Mouse (Mus musculus) kidney, embryonic 16.5 days (tissue): ENCODE measurements around the gene Nxn. TPM values are rescaled to one million over a fixed set of nuclear protein-coding genes. Genes with fewer than 3 reads are reported as not detected.

Source experiments
- ATAC-seq: fragments of 200-750 bp; cut with Nextera tagmentation; 2 replicates; pipeline ENCODE4 v1.8.0; 2017; ENCODE audit warnings: moderate TSS enrichment; ENCODE audit not compliant: low FRiP score, low TSS enrichment
- H3K27ac ChIP-seq: fragments of 300-500 bp; sonication (generic); 2 replicates; pipeline ENCODE4 v1.5.1; 2014; ENCODE audit warnings: low read length
- H3K27me3 ChIP-seq: fragments of 300-500 bp; sonication (generic); 2 replicates; pipeline ENCODE4 v1.6.1; 2014; ENCODE audit warnings: low read length, control low read depth, mixed read lengths; ENCODE audit not compliant: insufficient read depth
- H3K36me3 ChIP-seq: fragments of 300-500 bp; sonication (generic); 2 replicates; pipeline ENCODE4 v1.6.1; 2014; ENCODE audit warnings: low read length, control low read depth, mixed read lengths; ENCODE audit not compliant: insufficient read depth
- H3K4me1 ChIP-seq: fragments of 300-500 bp; sonication (generic); 2 replicates; pipeline ENCODE4 v1.6.1; 2014; ENCODE audit warnings: low read length, control low read depth, mixed read lengths; ENCODE audit not compliant: insufficient read depth
- H3K4me2 ChIP-seq: fragments of 300-500 bp; sonication (generic); replicated peaks from 2 replicates; pipeline ENCODE4 v1.6.1; 2014; ENCODE audit warnings: low read depth, low read length
- H3K4me3 ChIP-seq: fragments of 300-500 bp; sonication (generic); 2 replicates; pipeline ENCODE4 v1.5.1; 2014; ENCODE audit warnings: mild to moderate bottlenecking, low read length
- H3K9ac ChIP-seq: fragments of 300-500 bp; sonication (generic); replicated peaks from 2 replicates; pipeline ENCODE4 v1.6.1; 2014; ENCODE audit warnings: low read length
- H3K9me3 ChIP-seq: fragments of 300-500 bp; sonication (generic); 2 replicates; pipeline ENCODE4 v1.6.1; 2016; ENCODE audit warnings: low read length, control low read depth
- WGBS: fragments of 180-500 bp; shearing (Covaris S2); extraction: QIAGEN DNeasy Blood & Tissue Kit; methylation state at CpG from one replicate; pipeline ENCODE4 v1.1.7; 2014; 5-methylcytosine and 5-hydroxymethylcytosine counted together
- polyA plus RNA-seq: library from polyadenylated mRNA; unstranded; fragments of >200 nt; fragmentation: Nextera tagmentation; extraction: Ambion mirVana; gene quantifications from 2 replicates; pipeline ENCODE4 v1.2.1, GENCODE M21; 2015

Gene Nxn
- polyA plus RNA-seq, 1 experiment from 2014 or later = 26.9 TPM

DNA sequence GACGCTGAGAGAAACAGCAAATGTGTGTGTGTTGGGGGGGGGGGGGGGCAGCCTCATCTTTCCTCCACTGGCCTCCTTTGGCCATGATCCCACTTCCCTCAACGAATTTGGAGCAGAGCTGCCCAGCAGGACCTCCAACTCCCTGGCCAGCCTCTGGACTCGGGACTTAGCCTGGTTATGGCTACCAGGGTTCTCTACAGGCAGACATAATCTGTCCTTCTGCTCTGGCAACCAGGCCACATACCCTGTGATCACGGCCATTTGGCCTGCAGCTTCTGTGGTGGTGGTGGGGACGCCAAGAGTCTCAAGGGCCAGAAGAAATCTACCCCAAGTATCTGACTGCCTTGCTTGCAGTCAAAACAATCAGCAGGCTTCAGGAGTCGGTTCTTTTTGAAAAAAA, 26.4 kb downstream of the Nxn start:
- Histone ChIP-seq H3K4me3 (no peak overlapping the region), H3K27ac (no peak overlapping the region), H3K36me3 (no peaks in the 10 kb centered on the region), H3K9me3 (no peaks in the 10 kb centered on the region), H3K4me1 (peaks cover 45% of the 10 kb centered on the region), H3K9ac (no peak overlapping the region), H3K4me2 (no peak overlapping the region), H3K27me3 (no peaks in the 10 kb centered on the region)
- WGBS = 37% methylated on average over 6 of the region's 6 CpGs
- no peak for ATAC-seq

DNA sequence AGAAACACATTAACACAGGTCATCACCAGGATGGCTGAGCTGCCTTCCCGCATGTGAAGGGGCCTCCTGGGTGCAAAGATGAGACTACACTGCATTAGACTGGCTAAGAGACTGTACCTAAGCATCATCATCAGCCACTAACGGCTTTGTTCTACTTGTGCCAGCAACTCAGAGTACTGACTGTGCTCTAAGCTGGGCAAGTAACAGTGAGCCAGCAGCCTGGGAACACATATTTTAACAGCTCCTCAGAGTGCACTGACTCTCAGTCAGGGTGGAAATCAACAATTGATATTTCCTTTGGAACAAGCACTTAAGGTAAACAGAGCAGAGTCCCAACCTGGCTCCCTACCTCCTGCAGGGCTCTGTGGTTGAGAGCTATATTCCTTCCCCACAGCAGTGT, 26.8 kb downstream of the Nxn start:
- no peak for ATAC-seq
- no peaks in the 10 kb centered on the region for H3K27me3 ChIP-seq
- no peak overlapping the region for H3K4me2 ChIP-seq
- no peak overlapping the region for H3K4me3 ChIP-seq
- no peaks in the 10 kb centered on the region for H3K36me3 ChIP-seq
- 55% methylated on average over 2 of the region's 2 CpGs for WGBS
- no peaks in the 10 kb centered on the region for H3K9me3 ChIP-seq
- H3K27ac ChIP-seq = no peak overlapping the region
- H3K9ac ChIP-seq = 0 out of 2 replicates have a peak overlapping the region, but pooled peaks have one; percentile 20
- H3K4me1 ChIP-seq = peaks cover 45% of the 10 kb centered on the region

DNA sequence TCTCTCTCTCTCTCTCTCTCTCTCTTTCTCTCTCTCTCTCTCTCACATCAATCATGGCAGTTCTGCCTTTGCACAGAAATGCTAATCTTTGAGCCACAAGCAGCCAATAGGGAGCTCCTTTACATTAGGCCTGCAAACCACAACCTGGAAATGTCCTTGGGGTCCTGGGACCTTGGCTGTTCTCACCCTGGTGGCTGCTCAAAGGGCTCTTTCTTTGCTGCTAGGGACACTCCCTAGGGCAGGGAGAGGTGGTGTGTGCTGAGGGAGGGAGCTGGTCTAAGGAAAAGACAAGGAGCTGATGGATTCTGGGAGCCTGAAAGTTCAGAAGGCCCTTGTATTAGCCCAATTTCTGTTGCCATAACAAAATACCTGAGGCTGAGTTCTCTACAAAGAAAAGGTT, 28.4 kb downstream of the Nxn start:
- H3K27ac ChIP-seq = no peak overlapping the region
- H3K9ac ChIP-seq = no peak overlapping the region
- H3K4me2 ChIP-seq = no peak overlapping the region
- no peaks in the 10 kb centered on the region for H3K9me3 ChIP-seq
- H3K36me3 ChIP-seq = no peaks in the 10 kb centered on the region
- no peaks in the 10 kb centered on the region for H3K27me3 ChIP-seq
- peaks cover 38% of the 10 kb centered on the region for H3K4me1 ChIP-seq
- no peak for ATAC-seq
- H3K4me3 ChIP-seq = no peak overlapping the region

DNA sequence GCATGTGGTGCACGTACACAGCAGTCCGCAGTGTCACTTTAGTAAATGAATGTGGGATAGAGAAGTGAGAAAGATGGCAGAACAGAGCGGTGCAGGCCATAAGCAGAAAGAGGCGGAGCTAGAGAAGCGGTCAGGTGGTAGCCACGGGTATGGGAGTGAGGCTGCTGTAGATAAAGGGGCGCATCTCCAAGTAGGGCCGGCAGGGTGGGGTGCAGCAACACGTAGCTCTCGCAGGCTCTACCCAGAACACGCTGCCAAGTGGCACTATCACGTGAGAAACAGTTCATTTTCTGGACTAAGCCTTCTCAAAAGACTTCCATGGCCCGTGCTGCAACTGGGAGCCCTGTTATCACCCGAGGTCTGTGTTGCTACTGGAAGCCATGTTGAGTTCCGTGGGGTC, 32.2 kb downstream of the Nxn start:
- Histone ChIP-seq H3K27me3 (no peaks in the 10 kb centered on the region), H3K27ac (no peak overlapping the region), H3K4me1 (peaks cover 27% of the 10 kb centered on the region), H3K36me3 (no peaks in the 10 kb centered on the region), H3K9ac (no peak overlapping the region), H3K9me3 (no peaks in the 10 kb centered on the region), H3K4me2 (no peak overlapping the region), H3K4me3 (no peak overlapping the region)
- 89% methylated on average over 15 of the region's 15 CpGs for WGBS
- ATAC-seq = no peak

DNA sequence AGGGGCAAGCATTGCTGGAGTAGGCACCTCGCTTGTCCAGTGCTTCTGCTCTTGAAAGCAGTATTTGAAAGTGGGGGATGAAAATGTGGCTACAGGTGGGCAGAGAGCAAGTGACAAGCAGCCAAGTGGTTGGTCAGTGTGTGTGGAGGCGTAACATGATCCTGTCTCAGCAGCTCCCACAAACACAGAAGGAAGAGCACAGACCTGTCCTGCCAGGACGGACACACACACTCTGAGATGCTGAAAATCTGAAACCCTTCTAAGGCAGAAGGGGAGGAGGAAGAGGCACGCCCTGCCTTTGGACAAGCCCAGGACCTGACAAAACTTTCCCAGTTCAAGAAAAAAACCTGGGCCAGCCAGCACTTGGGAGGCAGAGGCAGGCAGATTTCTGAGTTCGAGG, 34.9 kb downstream of the Nxn start:
- peak overlapping the region; percentile 80 for H3K27ac ChIP-seq
- 53% methylated on average over 5 of the region's 5 CpGs for WGBS
- no peaks in the 10 kb centered on the region for H3K9me3 ChIP-seq
- H3K9ac ChIP-seq = peak overlapping the region; percentile 31; the same call in 1 of the 2 replicates
- no peak overlapping the region for H3K4me2 ChIP-seq
- no peak overlapping the region for H3K4me3 ChIP-seq
- H3K4me1 ChIP-seq = peaks cover 46% of the 10 kb centered on the region
- no peak for ATAC-seq
- H3K27me3 ChIP-seq = no peaks in the 10 kb centered on the region
- no peaks in the 10 kb centered on the region for H3K36me3 ChIP-seq

DNA sequence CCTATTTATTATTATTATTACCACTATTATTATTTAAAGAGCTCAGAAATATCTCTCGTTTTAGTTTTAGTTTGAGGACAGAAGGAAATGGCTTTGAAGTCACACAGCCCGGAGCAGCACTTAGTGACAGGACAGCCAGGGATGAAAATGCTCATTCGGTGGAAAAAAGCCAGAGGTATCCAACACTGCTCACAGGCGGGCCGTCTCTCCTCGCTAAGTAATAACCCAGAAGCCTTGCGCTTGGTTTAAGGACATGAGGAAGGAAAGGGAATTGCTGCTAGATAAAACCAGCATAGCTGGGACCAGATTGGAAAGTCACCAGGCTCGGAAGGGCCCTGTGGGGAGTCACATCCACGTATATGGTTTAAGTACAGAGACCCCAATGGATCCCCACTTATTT, 35.3 kb downstream of the Nxn start:
- 14% methylated on average over 9 of the region's 9 CpGs for WGBS
- Histone ChIP-seq H3K4me3 (no peak overlapping the region), H3K9me3 (no peaks in the 10 kb centered on the region), H3K9ac (peak overlapping the region; percentile 31; the same call in 1 of the 2 replicates), H3K36me3 (no peaks in the 10 kb centered on the region), H3K27ac (peak overlapping the region; percentile 80), H3K4me1 (peaks cover 48% of the 10 kb centered on the region), H3K27me3 (no peaks in the 10 kb centered on the region), H3K4me2 (no peak overlapping the region)
- ATAC-seq = no peak

DNA sequence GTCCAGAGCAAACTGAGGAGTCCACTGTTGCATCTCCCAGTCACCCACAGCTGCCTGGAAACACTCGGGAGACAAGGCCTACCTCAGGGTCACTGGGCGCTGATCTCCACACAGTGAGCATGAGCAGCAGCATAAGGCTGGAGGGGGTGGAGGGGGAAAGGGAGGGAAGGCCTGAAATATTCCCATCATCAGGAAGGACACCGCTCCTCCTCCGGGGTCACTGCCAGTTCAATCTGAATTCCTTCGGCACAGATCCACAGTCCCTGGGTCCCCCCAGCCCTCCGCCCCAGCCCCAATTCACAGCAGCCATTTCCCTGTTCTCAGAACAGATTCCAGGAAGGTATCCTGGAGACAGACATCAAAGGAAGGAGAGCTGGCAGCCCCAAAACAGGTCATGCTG, 35.8 kb downstream of the Nxn start:
- H3K9ac ChIP-seq = peak overlapping the region; percentile 1; the same call in 1 of the 2 replicates
- H3K9me3 ChIP-seq = no peaks in the 10 kb centered on the region
- ATAC-seq = peak; percentile 64
- no peaks in the 10 kb centered on the region for H3K27me3 ChIP-seq
- peaks cover 50% of the 10 kb centered on the region for H3K4me1 ChIP-seq
- H3K4me2 ChIP-seq = no peak overlapping the region
- no peak overlapping the region for H3K4me3 ChIP-seq
- 6% methylated on average over 6 of the region's 6 CpGs for WGBS
- no peaks in the 10 kb centered on the region for H3K36me3 ChIP-seq
- peak overlapping the region; percentile 80; the same call in 1 of the 2 replicates for H3K27ac ChIP-seq

DNA sequence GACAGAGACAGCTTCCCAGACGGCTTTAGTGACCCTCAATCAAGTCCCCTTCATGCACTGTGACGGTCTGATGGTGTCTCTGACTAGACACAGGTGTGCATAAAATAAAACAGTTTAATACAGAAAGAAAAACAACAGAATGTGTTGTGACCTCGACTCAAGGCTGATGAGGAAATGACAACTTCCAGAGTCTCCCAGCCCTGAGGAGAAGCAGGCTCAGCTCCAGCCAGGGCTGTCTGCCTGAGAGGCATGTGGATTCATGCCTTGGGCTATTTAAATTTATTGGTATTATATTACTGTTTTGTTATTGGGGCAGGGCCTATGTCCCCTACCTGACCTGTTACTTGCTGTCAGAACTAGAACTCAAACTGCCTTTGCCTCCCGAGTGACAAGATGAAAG, 37.5 kb downstream of the Nxn start:
- no peaks in the 10 kb centered on the region for H3K9me3 ChIP-seq
- H3K4me3 ChIP-seq = no peak overlapping the region
- H3K4me2 ChIP-seq = no peak overlapping the region
- H3K27ac ChIP-seq = no peak overlapping the region
- peaks cover 62% of the 10 kb centered on the region for H3K4me1 ChIP-seq
- no peak overlapping the region for H3K9ac ChIP-seq
- WGBS = 43% methylated on average over 4 of the region's 4 CpGs
- no peaks in the 10 kb centered on the region for H3K27me3 ChIP-seq
- ATAC-seq = no peak
- no peaks in the 10 kb centered on the region for H3K36me3 ChIP-seq

DNA sequence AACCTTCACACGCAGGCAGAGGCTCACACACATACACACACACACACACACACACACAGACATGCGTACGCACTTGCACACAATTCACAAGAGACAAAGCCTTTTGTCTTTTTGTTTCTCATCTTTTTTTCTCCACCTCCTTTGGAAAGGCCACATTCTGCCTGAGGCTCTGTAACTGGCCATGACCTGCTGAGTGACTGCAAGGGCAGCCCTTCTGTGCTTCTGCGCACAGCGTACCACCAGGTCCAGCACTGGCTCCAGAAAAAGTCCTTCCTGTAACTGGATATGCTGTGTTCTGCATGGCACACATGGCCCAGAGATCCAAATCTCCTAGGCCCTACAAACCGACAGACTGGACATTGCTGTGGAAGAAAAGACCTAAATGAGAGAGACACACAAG, 38.7 kb downstream of the Nxn start:
- H3K36me3 ChIP-seq = no peaks in the 10 kb centered on the region
- H3K27ac ChIP-seq = peak overlapping the region; percentile 45; the same call in 1 of the 2 replicates
- peaks cover 71% of the 10 kb centered on the region for H3K4me1 ChIP-seq
- H3K4me3 ChIP-seq = no peak overlapping the region
- no peak for ATAC-seq
- no peaks in the 10 kb centered on the region for H3K9me3 ChIP-seq
- WGBS = 68% methylated on average over 6 of the region's 6 CpGs
- no peak overlapping the region for H3K4me2 ChIP-seq
- H3K27me3 ChIP-seq = no peaks in the 10 kb centered on the region
- H3K9ac ChIP-seq = no peak overlapping the region

DNA sequence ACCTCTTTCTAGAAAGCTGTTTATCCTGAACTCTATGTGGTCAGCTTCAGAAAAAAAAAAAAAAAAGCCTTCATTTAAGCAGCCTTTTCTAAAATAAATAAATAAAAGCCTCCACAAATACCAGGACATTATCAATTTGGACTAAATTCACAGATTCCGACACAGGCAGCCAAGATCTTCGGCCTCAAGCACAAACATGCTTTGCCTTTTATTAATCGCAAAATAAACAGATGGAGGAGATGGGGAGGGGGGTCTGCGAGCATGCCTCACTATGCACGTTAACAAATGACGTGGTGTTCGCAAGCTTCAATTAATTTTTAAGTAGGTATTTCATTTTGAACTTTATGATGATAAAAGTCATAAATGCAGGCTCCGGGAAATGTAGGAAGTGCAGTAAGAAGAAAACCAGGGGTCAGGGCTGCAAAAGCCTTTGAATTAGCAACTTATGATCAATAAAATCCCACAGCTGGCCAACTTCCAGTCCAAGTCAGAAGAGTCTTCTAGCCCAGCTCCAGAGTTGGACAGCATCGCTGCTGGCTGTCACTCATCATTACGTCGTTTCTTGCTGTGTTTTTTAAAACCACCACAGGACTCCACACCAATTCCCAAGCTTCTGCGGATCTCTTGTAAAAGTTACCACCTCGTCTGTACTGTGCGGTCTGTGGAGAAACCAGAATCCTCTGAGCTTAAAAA, 40.2 kb downstream of the Nxn start:
- Histone ChIP-seq H3K4me1 (peaks cover 74% of the 10 kb centered on the region), H3K9ac (no peak overlapping the region), H3K27ac (peak overlapping the region; percentile 2; the same call in 1 of the 2 replicates), H3K9me3 (no peaks in the 10 kb centered on the region), H3K36me3 (no peaks in the 10 kb centered on the region), H3K27me3 (no peaks in the 10 kb centered on the region), H3K4me3 (no peak overlapping the region), H3K4me2 (0 out of 2 replicates have a peak overlapping the region, but pooled peaks have one; percentile 5)
- whole genome bisulfite sequencing = 59% methylated on average over 14 of the region's 14 CpGs
- no peak for ATAC-seq
